Mouse (Mus musculus) bone marrow macrophage, adult 2 months (primary cell): Measurements from ENCODE around the gene Prdm1.

Experiments
- CTCF ChIP-seq: IDR thresholded peaks from 2 replicates; pipeline ENCODE4 v1.5.1; 2012; ENCODE audit warnings: low read depth, mild to moderate bottlenecking, low read length, moderate library complexity
- POLR2A ChIP-seq: IDR thresholded peaks from 2 replicates; pipeline ENCODE4 v1.6.1; 2012; ENCODE audit warnings: mild to moderate bottlenecking, low read depth, low read length, borderline replicate concordance

GRCm38 (mm10) chr10:44456757-44457595 lies 71.3 kb downstream of the Prdm1 start:
- no peak for TF ChIP-seq CTCF
- no peak for TF ChIP-seq POLR2A
